Mouse (Mus musculus) limb, embryonic 14.5 days (tissue): ENCODE measurements around the gene Hemk1. TPM values are rescaled to one million over a fixed set of nuclear protein-coding genes. Genes with fewer than 3 reads are reported as not detected.

Experiments used
- ATAC-seq: fragments of 200-750 bp; cut with Nextera tagmentation; 2 replicates; pipeline ENCODE4 v1.8.0; 2017; ENCODE audit warnings: low read depth, moderate number of reproducible peaks, moderate TSS enrichment; ENCODE audit not compliant: low FRiP score
- DNase-seq: peaks from one replicate; pipeline ENCODE4 v3.0.0-alpha.2; 2015; ENCODE audit warnings: low spot score
- H3K27ac ChIP-seq: fragments of 300-500 bp; sonication (generic); replicated peaks from 2 replicates; pipeline ENCODE4 v1.5.1; 2014; ENCODE audit warnings: low read depth, mild to moderate bottlenecking, low read length, moderate library complexity, mixed read lengths
- H3K27me3 ChIP-seq: fragments of 300-500 bp; sonication (generic); 2 replicates; pipeline ENCODE4 v1.6.1; 2014; ENCODE audit warnings: low read length, mixed read lengths; ENCODE audit not compliant: control insufficient read depth, insufficient read depth
- H3K36me3 ChIP-seq: fragments of 300-500 bp; sonication (generic); 2 replicates; pipeline ENCODE4 v1.6.1; 2014; ENCODE audit warnings: mild to moderate bottlenecking, low read length, moderate library complexity, mixed read lengths; ENCODE audit not compliant: control insufficient read depth, insufficient read depth
- H3K4me1 ChIP-seq: fragments of 300-500 bp; sonication (generic); 2 replicates; pipeline ENCODE4 v1.6.1; 2014; ENCODE audit warnings: antibody characterized with exemption, low read length, mixed read lengths; ENCODE audit not compliant: control insufficient read depth, insufficient read depth
- H3K4me2 ChIP-seq: fragments of 300-500 bp; sonication (generic); replicated peaks from 2 replicates; pipeline ENCODE4 v1.6.1; 2014; ENCODE audit warnings: low read depth, mild to moderate bottlenecking, low read length, moderate library complexity; ENCODE audit not compliant: severe bottlenecking
- H3K4me3 ChIP-seq: fragments of 300-500 bp; sonication (generic); replicated peaks from 2 replicates; pipeline ENCODE4 v1.5.1; 2014; ENCODE audit warnings: low read length
- H3K9ac ChIP-seq: fragments of 300-500 bp; sonication (generic); 2 replicates; pipeline ENCODE4 v1.6.1; 2014; ENCODE audit warnings: mild to moderate bottlenecking, low read depth, low read length, moderate library complexity; ENCODE audit not compliant: severe bottlenecking
- H3K9me3 ChIP-seq: fragments of 300-500 bp; sonication (generic); 2 replicates; pipeline ENCODE4 v1.6.1; 2016; ENCODE audit warnings: low read length; ENCODE audit not compliant: control insufficient read depth
- POLR2A ChIP-seq: fragments of 200-500 bp; IDR thresholded peaks from 2 replicates; pipeline ENCODE4 v1.8.0; 2012; ENCODE audit warnings: inconsistent platforms, mild to moderate bottlenecking, moderate library complexity, borderline replicate concordance; ENCODE audit not compliant: insufficient read depth, insufficient read length; ENCODE audit errors: extremely low read depth
- WGBS: fragments of 180-500 bp; shearing (Covaris S2); extraction: QIAGEN DNeasy Blood & Tissue Kit; methylation state at CpG from one replicate; pipeline ENCODE4 v1.1.7; 2014; 5-methylcytosine and 5-hydroxymethylcytosine counted together
- polyA plus RNA-seq, 2 experiments: library from polyadenylated mRNA; depleted of rRNA in 1 of 2; stranded (reverse) in 1 of 2; unstranded in 1 of 2; fragments of >200 nt; fragmentation: Nextera tagmentation in 1 of 2; extraction: Ambion mirVana in 1 of 2; gene quantifications; 2 replicates each; pipeline versions ENCODE4 v1.2.1 to v1.2.3; 2012 to 2014

Hemk1 gene
- polyA plus RNA-seq, 2 experiments, result 12.8 to 24.9 TPM

- Histone ChIP-seq H3K9me3 (no peaks in the 10 kb centered on the region), H3K27ac (no peak overlapping the region), H3K9ac (no peak overlapping the region), H3K27me3 (no peaks in the 10 kb centered on the region), H3K4me2 (peak overlapping the region; percentile 92), H3K4me3 (peak overlapping the region; percentile 69), H3K36me3 (peaks cover 22% of the 10 kb centered on the region), H3K4me1 (peaks cover 12% of the 10 kb centered on the region)
- no peak for DNase-seq
- TF ChIP-seq POLR2A, result no peak
- WGBS, result 81% methylated on average over 4 of the region's 4 CpGs
- no peak for ATAC-seq
Observed at GRCm38 (mm10) chr9:107297658-107298057, 40.5 kb downstream of the Hemk1 start.

GRCm38 (mm10) chr9:107297059-107297458 is 41.1 kb downstream of the Hemk1 start:
- TF ChIP-seq POLR2A, result no peak
- peaks cover 12% of the 10 kb centered on the region for H3K4me1 ChIP-seq
- ATAC-seq (0 out of 2 replicates have a peak, but pooled peaks have one; percentile 6), DNase-seq (no peak)
- H3K27me3 ChIP-seq, result no peaks in the 10 kb centered on the region
- peak overlapping the region; percentile 75 for H3K9ac ChIP-seq
- H3K9me3 ChIP-seq, result no peaks in the 10 kb centered on the region
- H3K36me3 ChIP-seq, result peaks cover 18% of the 10 kb centered on the region
- WGBS, result 14% methylated on average over 16 of the region's 16 CpGs
- H3K4me3 ChIP-seq, result peak overlapping the region; percentile 69
- H3K4me2 ChIP-seq, result peak overlapping the region; percentile 92
- H3K27ac ChIP-seq, result peak overlapping the region; percentile 63

GRCm38 (mm10) chr9:107296501-107296965 is 41.6 kb downstream of the Hemk1 start:
- H3K27me3 ChIP-seq, result no peaks in the 10 kb centered on the region
- no peaks in the 10 kb centered on the region for H3K9me3 ChIP-seq
- peak overlapping the region; percentile 75 for H3K9ac ChIP-seq
- H3K4me3 ChIP-seq, result peak overlapping the region; percentile 69
- H3K4me1 ChIP-seq, result peaks cover 12% of the 10 kb centered on the region
- H3K36me3 ChIP-seq, result peaks cover 14% of the 10 kb centered on the region
- H3K27ac ChIP-seq, result peak overlapping the region; percentile 63
- peak overlapping the region; percentile 92 for H3K4me2 ChIP-seq
- no peak for TF ChIP-seq POLR2A
- ATAC-seq (peak; percentile 99), DNase-seq (peak; percentile 98)
- WGBS, result 1% methylated on average over 30 of the region's 31 CpGs

- H3K36me3 ChIP-seq, result peaks cover 9% of the 10 kb centered on the region
- H3K4me2 ChIP-seq, result peak overlapping the region; percentile 92
- H3K4me1 ChIP-seq, result peaks cover 12% of the 10 kb centered on the region
- WGBS, result 5% methylated on average over 14 of the region's 14 CpGs
- H3K4me3 ChIP-seq, result peak overlapping the region; percentile 69
- no peaks in the 10 kb centered on the region for H3K9me3 ChIP-seq
- 0 out of 2 replicates have a peak overlapping the region, but pooled peaks have one; percentile 10 for H3K27ac ChIP-seq
- TF ChIP-seq POLR2A, result no peak
- peak overlapping the region; percentile 75 for H3K9ac ChIP-seq
- H3K27me3 ChIP-seq, result no peaks in the 10 kb centered on the region
- ATAC-seq (peak; percentile 47), DNase-seq (no peak)
Observed at GRCm38 (mm10) chr9:107296041-107296440, 42.1 kb downstream of the Hemk1 start.

- H3K4me3 ChIP-seq, result peak within 1 kb of the TSS; percentile 69
- peak within 1 kb of the TSS; percentile 92 for H3K4me2 ChIP-seq
- peaks cover 12% of the 10 kb centered on the region for H3K4me1 ChIP-seq
- DNase-seq (no peak), ATAC-seq (no peak)
- H3K9me3 ChIP-seq, result no peaks in the 10 kb centered on the region
- peaks cover 7% of the 10 kb centered on the region for H3K36me3 ChIP-seq
- peak within 1 kb of the TSS; percentile 63 for H3K27ac ChIP-seq
- no peak for TF ChIP-seq POLR2A
- no peaks in the 10 kb centered on the region for H3K27me3 ChIP-seq
- peak within 1 kb of the TSS; percentile 75 for H3K9ac ChIP-seq
Observed at GRCm38 (mm10) chr9:107296016-107296040, 42.3 kb downstream of the Hemk1 start, which contains the start of gene Cish. Cish (plus strand) TSS chr9:107296026.

- DNase-seq, result no peak
- Histone ChIP-seq H3K4me1 (peaks cover 12% of the 10 kb centered on the region), H3K9ac (no peak overlapping the region), H3K4me2 (peak overlapping the region; percentile 92), H3K4me3 (no peak overlapping the region), H3K27me3 (no peaks in the 10 kb centered on the region), H3K27ac (0 out of 2 replicates have a peak overlapping the region, but pooled peaks have one; percentile 10), H3K9me3 (no peaks in the 10 kb centered on the region), H3K36me3 (peaks cover 5% of the 10 kb centered on the region)
- ATAC-seq, result no peak
- TF ChIP-seq POLR2A, result no peak
- 79% methylated on average over 4 of the region's 4 CpGs for WGBS
Observed at GRCm38 (mm10) chr9:107295616-107296015, 42.5 kb downstream of the Hemk1 start.
